Mouse (Mus musculus) midbrain, postnatal 0 days (tissue): ENCODE measurements around the gene Slc9a1. TPM values are rescaled to one million over a fixed set of nuclear protein-coding genes. Genes with fewer than 3 reads are reported as not detected.
A peak's percentile ranks its signal among the peaks of the same experiment; 100 is the strongest.

Experiments used
- ATAC-seq: fragments of 200-750 bp; cut with Nextera tagmentation; 2 replicates; pipeline ENCODE4 v1.8.0; 2017; ENCODE audit warnings: moderate number of reproducible peaks, mild to moderate bottlenecking, moderate TSS enrichment, moderate library complexity; ENCODE audit not compliant: low FRiP score
- DNase-seq: peaks from one replicate; pipeline ENCODE4 v3.0.0-alpha.2; 2015; ENCODE audit warnings: low spot score
- H3K27ac ChIP-seq: fragments of 300-500 bp; sonication (generic); 2 replicates; pipeline ENCODE4 v1.5.1; 2014; ENCODE audit warnings: low read depth, mild to moderate bottlenecking, low read length, mixed read lengths
- H3K27me3 ChIP-seq: fragments of 300-500 bp; sonication (generic); 2 replicates; pipeline ENCODE4 v1.6.1; 2014; ENCODE audit warnings: low read length, control low read depth, mixed read lengths; ENCODE audit not compliant: insufficient read depth
- H3K36me3 ChIP-seq: fragments of 300-500 bp; sonication (generic); 2 replicates; pipeline ENCODE4 v1.6.1; 2014; ENCODE audit warnings: low read length, control low read depth, mixed read lengths; ENCODE audit not compliant: insufficient read depth
- H3K4me1 ChIP-seq: fragments of 300-500 bp; sonication (generic); 2 replicates; pipeline ENCODE4 v1.6.1; 2014; ENCODE audit warnings: mild to moderate bottlenecking, control low read depth, antibody characterized with exemption, low read length, mixed read lengths; ENCODE audit not compliant: insufficient read depth
- H3K4me2 ChIP-seq: fragments of 300-500 bp; sonication (generic); 2 replicates; pipeline ENCODE4 v1.6.1; 2014; ENCODE audit warnings: low read depth, mild to moderate bottlenecking, low read length, mixed read lengths; ENCODE audit not compliant: poor library complexity, severe bottlenecking
- H3K4me3 ChIP-seq: fragments of 300-500 bp; sonication (generic); 2 replicates; pipeline ENCODE4 v1.5.1; 2014; ENCODE audit warnings: low read depth, mild to moderate bottlenecking, low read length, moderate library complexity
- H3K9ac ChIP-seq: fragments of 300-500 bp; sonication (generic); replicated peaks from 2 replicates; pipeline ENCODE4 v1.6.1; 2014; ENCODE audit warnings: mild to moderate bottlenecking, low read length, moderate library complexity, mixed read lengths; ENCODE audit not compliant: poor library complexity, severe bottlenecking
- H3K9me3 ChIP-seq: fragments of 300-500 bp; sonication (generic); 2 replicates; pipeline ENCODE4 v1.6.1; 2016; ENCODE audit warnings: low read length, control low read depth
- CTCF ChIP-seq: IDR thresholded peaks from 2 replicates; pipeline ENCODE4 v1.5.1; 2016; ENCODE audit warnings: antibody characterized with exemption, mild to moderate bottlenecking
- WGBS: fragments of 180-500 bp; shearing (Covaris S2); extraction: QIAGEN DNeasy Blood & Tissue Kit; methylation state at CpG from one replicate; pipeline ENCODE4 v1.1.7; 2014; 5-methylcytosine and 5-hydroxymethylcytosine counted together
- polyA plus RNA-seq: library from polyadenylated mRNA; unstranded; fragments of >200 nt; fragmentation: Nextera tagmentation; extraction: Ambion mirVana; gene quantifications from 2 replicates; pipeline ENCODE4 v1.2.1, GENCODE M21; 2015
- total RNA-seq: library from RNA; depleted of rRNA; stranded (reverse); fragments of >200 nt; gene quantifications from 2 replicates; pipeline ENCODE4 v1.2.3, GENCODE M21; 2014

The Slc9a1 gene
- total and polyA plus RNA-seq, 2 experiments from 2014 or later = 12.8 to 34.9 TPM

GRCm38 (mm10) chr4:133378236-133379045, 8.9 kb downstream of the Slc9a1 start:
- H3K9me3 ChIP-seq = no peaks in the 10 kb centered on the region
- H3K27me3 ChIP-seq = no peaks in the 10 kb centered on the region
- TF ChIP-seq CTCF = no peak
- H3K9ac ChIP-seq = 0 out of 2 replicates have a peak overlapping the region, but pooled peaks have one; percentile 0
- H3K36me3 ChIP-seq = no peaks in the 10 kb centered on the region
- ATAC-seq (no peak), DNase-seq (no peak)
- WGBS = 19% methylated on average over 13 of the region's 13 CpGs
- no peak overlapping the region for H3K27ac ChIP-seq
- H3K4me1 ChIP-seq = peaks cover 20% of the 10 kb centered on the region
- no peak overlapping the region for H3K4me2 ChIP-seq
- no peak overlapping the region for H3K4me3 ChIP-seq

- no peak for TF ChIP-seq CTCF
- no peak for DNase-seq
- H3K9me3 ChIP-seq = no peaks in the 10 kb centered on the region
- 45% methylated on average over 5 of the region's 5 CpGs for WGBS
- no peaks in the 10 kb centered on the region for H3K27me3 ChIP-seq
- H3K4me2 ChIP-seq = no peak overlapping the region
- H3K36me3 ChIP-seq = no peaks in the 10 kb centered on the region
- peaks cover 14% of the 10 kb centered on the region; the same call in 1 of the 2 replicates for H3K4me1 ChIP-seq
- 0 out of 2 replicates have a peak overlapping the region, but pooled peaks have one; percentile 0 for H3K9ac ChIP-seq
- no peak for ATAC-seq
- H3K4me3 ChIP-seq = no peak overlapping the region
- no peak overlapping the region for H3K27ac ChIP-seq
These were observed 9.5 kb downstream of the Slc9a1 start for GRCm38 (mm10) chr4:133379046-133379347.

GRCm38 (mm10) chr4:133379861-133380260, 10.4 kb downstream of the Slc9a1 start:
- Histone ChIP-seq H3K9ac (no peak overlapping the region), H3K27me3 (no peaks in the 10 kb centered on the region), H3K4me1 (peaks cover 11% of the 10 kb centered on the region; the same call in 1 of the 2 replicates), H3K4me3 (no peak overlapping the region), H3K9me3 (no peaks in the 10 kb centered on the region), H3K36me3 (no peaks in the 10 kb centered on the region), H3K27ac (no peak overlapping the region), H3K4me2 (no peak overlapping the region)
- no peak for TF ChIP-seq CTCF
- WGBS = 80% methylated on average over 3 of the region's 3 CpGs
- ATAC-seq (no peak), DNase-seq (no peak)

- Histone ChIP-seq H3K9me3 (no peaks in the 10 kb centered on the region), H3K27ac (no peak overlapping the region), H3K4me2 (no peak overlapping the region), H3K27me3 (no peaks in the 10 kb centered on the region), H3K4me3 (no peak overlapping the region), H3K4me1 (peaks cover 8% of the 10 kb centered on the region; the same call in 1 of the 2 replicates), H3K36me3 (no peaks in the 10 kb centered on the region), H3K9ac (no peak overlapping the region)
- ATAC-seq (no peak), DNase-seq (no peak)
- 53% methylated on average over 6 of the region's 6 CpGs for WGBS
- TF ChIP-seq CTCF = no peak
These were observed 11.0 kb downstream of the Slc9a1 start for GRCm38 (mm10) chr4:133380532-133380931.

GRCm38 (mm10) chr4:133381141-133381540, 11.6 kb downstream of the Slc9a1 start:
- Histone ChIP-seq H3K27me3 (no peaks in the 10 kb centered on the region), H3K9ac (no peak overlapping the region), H3K9me3 (no peaks in the 10 kb centered on the region), H3K27ac (no peak overlapping the region), H3K4me3 (no peak overlapping the region), H3K4me2 (no peak overlapping the region), H3K4me1 (peaks cover 3% of the 10 kb centered on the region; the same call in 1 of the 2 replicates), H3K36me3 (no peaks in the 10 kb centered on the region)
- DNase-seq = no peak
- WGBS = 75% methylated on average over 8 of the region's 8 CpGs
- no peak for ATAC-seq
- TF ChIP-seq CTCF = no peak

- Histone ChIP-seq H3K27ac (no peak overlapping the region), H3K4me3 (no peak overlapping the region), H3K27me3 (no peaks in the 10 kb centered on the region), H3K36me3 (no peaks in the 10 kb centered on the region), H3K9ac (no peak overlapping the region), H3K4me1 (no peaks in the 10 kb centered on the region), H3K9me3 (no peaks in the 10 kb centered on the region), H3K4me2 (no peak overlapping the region)
- WGBS = 72% methylated on average over 7 of the region's 7 CpGs
- no peak for DNase-seq
- no peak for ATAC-seq
- TF ChIP-seq CTCF = no peak
These were observed 16.7 kb downstream of the Slc9a1 start for GRCm38 (mm10) chr4:133386061-133386797.
